Mouse (Mus musculus): ENCODE results near the gene 2310034C09Rik.

GRCm38 (mm10) chr16:88777596-88777995 is 18.9 kb downstream of the 2310034C09Rik start, which contains the start of gene Gm5965:
- TF ChIP-seq CTCF (IDR thresholded peaks at IDR 0.05; ENCODE audit: low read depth, low read length) (no peak), POLR2A (IDR thresholded peaks at IDR 0.05; ENCODE audit: borderline replicate concordance, low read depth, low read length) (no peak)

Data from bone marrow macrophage, adult 2 months (primary cell).